Mouse (Mus musculus): Measurements from ENCODE around the gene Cacnb3.
"Not testable (repeated sequence)": the region's sequence is repeated elsewhere in the genome, so short reads cannot be mapped to it uniquely, and the experiment has no call there.

The Cacnb3 gene

GRCm38 (mm10) chr15:98630540-98630939, at the start of gene Cacnb3:
Gene Cacnb3 (plus strand): TSS chr15:98630840.
- no peak for DNase-seq (ENCODE audit: low spot score)

- DNase-seq (ENCODE audit: low spot score): peak; percentile 84
Measured at GRCm38 (mm10) chr15:98582410-98582809, 48.2 kb upstream of the Cacnb3 start.

- DNase-seq (ENCODE audit: low spot score): no peak
Measured at GRCm38 (mm10) chr15:98582996-98583395, 47.6 kb upstream of the Cacnb3 start.

- no peak for DNase-seq (ENCODE audit: low spot score)
Measured at GRCm38 (mm10) chr15:98585421-98585820, 45.2 kb upstream of the Cacnb3 start.

- DNase-seq (ENCODE audit: low spot score): not testable (repeated sequence)
Measured at GRCm38 (mm10) chr15:98586141-98586540, 44.5 kb upstream of the Cacnb3 start.

GRCm38 (mm10) chr15:98587751-98588150, 42.9 kb upstream of the Cacnb3 start:
- no peak for DNase-seq (ENCODE audit: low spot score)

GRCm38 (mm10) chr15:98589640-98590336, 40.9 kb upstream of the Cacnb3 start:
- no peak for DNase-seq (ENCODE audit: low spot score)

GRCm38 (mm10) chr15:98591396-98591795, 39.2 kb upstream of the Cacnb3 start:
- peak; percentile 38 for DNase-seq (ENCODE audit: low spot score)

- no peak for DNase-seq (ENCODE audit: low spot score)
Measured at GRCm38 (mm10) chr15:98594193-98594592, 36.4 kb upstream of the Cacnb3 start.

GRCm38 (mm10) chr15:98595049-98595448, 35.6 kb upstream of the Cacnb3 start:
- no peak for DNase-seq (ENCODE audit: low spot score)

GRCm38 (mm10) chr15:98596609-98597008, 34.0 kb upstream of the Cacnb3 start:
- DNase-seq (ENCODE audit: low spot score): no peak

GRCm38 (mm10) chr15:98600036-98600709, 30.5 kb upstream of the Cacnb3 start:
- no peak for DNase-seq (ENCODE audit: low spot score)

GRCm38 (mm10) chr15:98601832-98602190, 28.8 kb upstream of the Cacnb3 start:
- DNase-seq (ENCODE audit: low spot score): no peak

GRCm38 (mm10) chr15:98602191-98602881, 28.3 kb upstream of the Cacnb3 start:
- peak; percentile 41 for DNase-seq (ENCODE audit: low spot score)

GRCm38 (mm10) chr15:98602921-98603458, 27.6 kb upstream of the Cacnb3 start:
- peak; percentile 46 for DNase-seq (ENCODE audit: low spot score)

- no peak for DNase-seq (ENCODE audit: low spot score)
Measured at GRCm38 (mm10) chr15:98604041-98604575, 26.5 kb upstream of the Cacnb3 start.

- DNase-seq (ENCODE audit: low spot score): no peak
Measured at GRCm38 (mm10) chr15:98606051-98606536, 24.5 kb upstream of the Cacnb3 start.

GRCm38 (mm10) chr15:98606739-98607138, 23.9 kb upstream of the Cacnb3 start:
- peak; percentile 29 for DNase-seq (ENCODE audit: low spot score)

- peak; percentile 98 for DNase-seq (ENCODE audit: low spot score)
Measured at GRCm38 (mm10) chr15:98607557-98607956, 23.1 kb upstream of the Cacnb3 start.

GRCm38 (mm10) chr15:98608058-98608783, 22.4 kb upstream of the Cacnb3 start:
- DNase-seq (ENCODE audit: low spot score): peak; percentile 75

GRCm38 (mm10) chr15:98608784-98609250, 21.8 kb upstream of the Cacnb3 start:
- DNase-seq (ENCODE audit: low spot score): peak; percentile 59
